Mouse (Mus musculus) forelimb bud, embryonic 11.5 days (tissue): ENCODE results near the gene Odf3b.

Experiments used
- DNase-seq: peaks from one replicate; pipeline ENCODE4 v3.0.0-alpha.2; 2012; ENCODE audit warnings: low read depth, low spot score

Gene Odf3b

DNA sequence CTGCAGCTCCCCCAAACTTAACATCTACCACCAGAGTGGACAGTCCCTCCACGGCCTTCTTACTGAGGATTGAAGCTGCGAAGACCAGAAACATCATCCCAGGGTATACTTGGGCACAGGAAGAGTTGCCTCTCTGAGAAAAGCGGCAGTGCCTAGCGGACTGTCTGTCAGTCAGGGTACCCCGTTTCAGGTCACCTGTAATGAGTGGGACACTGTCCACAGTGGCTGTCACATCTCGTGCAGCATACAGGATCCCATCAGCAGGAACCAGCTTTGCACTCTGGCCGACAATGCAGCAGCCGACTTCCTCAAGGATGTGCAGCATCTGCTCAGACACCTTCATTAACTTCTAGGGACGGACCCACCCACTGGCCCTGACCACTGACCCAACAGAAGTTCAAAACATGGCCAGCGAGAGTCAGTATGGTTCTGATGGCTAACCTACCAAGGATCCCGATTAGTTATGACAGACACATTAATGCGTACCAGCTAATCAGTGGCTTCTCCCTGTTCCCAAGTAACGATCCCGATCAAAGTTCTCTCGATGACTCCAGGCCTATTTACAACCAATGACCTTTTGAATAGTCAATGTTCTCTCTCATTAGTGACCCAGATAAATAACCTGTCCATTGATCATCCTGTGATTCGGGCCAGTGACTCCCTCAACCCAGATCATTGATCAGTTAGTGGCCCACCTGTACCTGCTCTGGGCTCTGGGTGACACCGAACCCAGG, 4.1 kb downstream of the Odf3b start:
- DNase-seq, result no peak

DNA sequence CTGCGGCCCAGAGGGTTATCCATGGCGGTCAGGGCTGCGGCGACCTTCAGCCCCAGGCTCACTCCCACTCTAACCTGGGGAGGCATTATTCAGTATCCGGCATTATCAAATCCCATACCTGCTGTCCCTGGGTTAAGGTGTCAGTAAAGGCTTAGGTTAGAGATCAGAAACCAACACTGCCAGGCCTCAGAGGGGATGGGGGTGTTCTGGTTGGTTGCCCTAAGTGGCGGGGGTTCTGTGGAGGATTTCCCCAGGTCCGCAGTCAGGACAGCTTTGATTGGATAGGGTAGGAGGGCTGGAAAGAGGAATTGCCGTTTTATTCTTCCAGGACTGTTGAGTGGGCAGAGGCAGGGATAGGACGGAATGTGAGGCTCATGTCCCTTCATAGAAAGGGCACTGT, 4.7 kb downstream of the Odf3b start:
- no peak for DNase-seq

DNA sequence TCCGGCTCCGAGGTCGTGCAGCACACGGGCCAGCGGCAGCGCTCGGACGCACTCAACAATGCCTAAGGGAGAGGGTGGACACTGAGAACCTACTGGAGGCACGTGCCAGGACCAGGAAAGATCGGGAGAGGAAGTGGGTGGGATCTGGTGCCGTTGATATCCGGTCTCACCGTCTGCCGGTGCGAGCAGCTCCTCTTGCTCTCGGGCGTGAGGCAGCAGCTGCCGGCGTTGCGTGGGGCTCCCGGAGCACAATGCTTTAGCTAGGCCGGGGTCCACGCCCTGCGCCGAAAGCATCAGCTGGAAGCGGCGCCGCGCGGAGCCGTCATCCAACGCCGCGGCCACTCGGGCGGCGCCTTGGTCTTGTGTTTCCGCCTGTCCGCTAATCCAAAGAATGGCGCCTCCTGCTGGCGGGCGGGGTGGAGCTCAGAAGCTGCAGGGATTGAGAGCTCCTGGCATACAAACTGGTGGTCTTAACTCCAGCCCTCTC, 5.3 kb downstream of the Odf3b start, which contains the start of gene Sco2:
TSS of gene Sco2 (minus strand) at position 85 of the 487 bp plus-strand sequence.
- peak; percentile 91 for DNase-seq

GRCm38 (mm10) chr15:89373027-89373761, 5.9 kb downstream of the Odf3b start:
- DNase-seq, result peak; percentile 70

- no peak for DNase-seq
These were observed 6.5 kb downstream of the Odf3b start for GRCm38 (mm10) chr15:89372536-89372935.

DNA sequence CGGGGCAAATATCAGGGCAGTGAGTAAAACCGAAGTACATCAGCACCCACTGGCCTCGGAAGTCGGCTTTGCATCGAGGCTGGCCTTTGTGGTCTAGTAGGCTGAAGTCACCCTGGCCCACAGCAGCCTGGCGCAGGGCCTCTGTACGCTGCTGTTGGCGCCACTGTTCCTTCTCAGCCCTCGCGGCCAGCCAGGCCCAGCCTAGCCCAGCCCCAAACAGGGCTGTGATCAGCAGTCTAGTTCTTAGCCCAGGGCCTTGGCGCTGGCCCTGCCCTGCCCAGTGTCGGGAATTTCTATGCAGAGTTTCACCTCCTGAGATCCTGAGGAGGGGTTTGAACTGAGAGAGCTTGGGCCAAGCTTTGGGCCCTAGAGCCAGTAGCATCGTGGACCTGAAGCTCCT, 7.0 kb downstream of the Odf3b start:
- DNase-seq, result no peak

GRCm38 (mm10) chr15:89365141-89365551, 13.9 kb downstream of the Odf3b start:
- no peak for DNase-seq

- no peak for DNase-seq
These were observed 16.0 kb downstream of the Odf3b start for GRCm38 (mm10) chr15:89363051-89363450.

- no peak for DNase-seq
These were observed 20.3 kb downstream of the Odf3b start for GRCm38 (mm10) chr15:89358784-89359183.

GRCm38 (mm10) chr15:89356372-89356771, 22.7 kb downstream of the Odf3b start:
- peak; percentile 93 for DNase-seq

DNA sequence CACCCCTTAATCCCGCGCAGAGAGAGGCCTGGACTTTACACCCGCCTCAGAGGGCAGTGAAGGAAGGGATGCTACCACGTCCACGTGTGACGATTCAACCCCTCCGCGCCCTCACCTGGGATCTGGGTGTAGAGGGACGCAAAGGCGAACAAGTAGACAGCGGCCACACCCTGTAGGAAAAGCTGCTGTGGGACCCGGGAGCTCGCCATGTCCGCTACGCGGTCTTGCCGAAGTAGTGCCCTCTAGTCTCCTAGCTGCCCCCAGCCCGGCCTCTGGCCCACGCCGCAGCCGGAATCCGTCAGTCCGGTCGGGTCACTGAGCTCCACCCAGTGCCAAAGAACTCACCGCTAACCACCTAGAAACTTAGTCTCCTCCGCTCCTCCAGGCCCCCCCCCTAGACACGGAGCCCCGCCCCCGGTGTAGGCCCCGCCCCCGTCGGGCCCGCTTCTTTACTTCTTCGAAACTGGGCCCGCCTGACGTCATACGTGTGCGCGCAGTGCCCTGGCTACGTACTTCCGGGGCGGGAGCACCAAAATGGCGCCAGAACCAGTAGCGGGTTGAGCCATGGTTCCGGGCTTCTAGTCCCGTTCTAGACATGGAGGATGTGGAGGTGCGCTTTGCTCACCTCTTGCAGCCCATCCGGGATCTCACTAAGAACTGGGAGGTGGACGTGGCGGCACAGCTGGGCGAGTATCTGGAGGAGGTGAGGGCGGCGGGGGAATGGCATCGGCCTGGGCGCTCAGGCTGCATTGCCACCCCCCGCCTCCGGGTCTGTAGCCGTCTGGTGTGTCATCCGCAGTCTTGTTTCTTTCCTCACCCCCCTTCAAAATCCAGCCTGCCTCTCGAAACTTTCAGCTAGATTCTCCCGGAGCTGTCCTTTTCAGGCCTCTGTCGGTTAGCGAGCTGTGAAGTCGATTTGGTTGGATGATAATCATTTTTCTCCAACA, 23.6 kb downstream of the Odf3b start, which contains the start of the genes Lmf2 and Ncaph2:
TSS of gene Lmf2 (minus strand) at position 419 of the 947 bp plus-strand sequence.
TSS of gene Ncaph2 (plus strand) at position 479 of the 947 bp plus-strand sequence.
- peak; percentile 95 for DNase-seq

- no peak for DNase-seq
These were observed 24.6 kb downstream of the Odf3b start for GRCm38 (mm10) chr15:89354455-89354854.

DNA sequence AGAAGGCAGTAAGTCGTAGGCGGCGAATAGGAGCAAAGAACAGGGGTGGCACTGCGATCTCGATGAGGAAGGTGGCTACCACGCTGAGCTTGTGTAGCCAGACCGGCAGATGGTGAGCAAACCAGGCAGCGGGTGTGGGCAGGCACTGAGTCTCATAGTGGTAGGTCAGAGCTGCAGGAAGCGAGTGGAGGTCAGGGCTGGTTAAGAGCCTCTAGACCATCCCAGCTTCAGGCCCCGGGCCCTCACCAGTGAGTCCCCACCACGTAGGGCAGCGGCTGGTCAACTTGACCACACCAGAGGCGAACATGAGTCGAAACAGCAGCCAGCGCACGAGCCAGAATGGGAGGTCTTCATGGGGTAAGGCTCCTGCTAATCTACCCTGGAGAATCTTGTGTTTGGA, 25.2 kb downstream of the Odf3b start:
- DNase-seq, result no peak

GRCm38 (mm10) chr15:89352795-89353194, 26.3 kb downstream of the Odf3b start:
- DNase-seq, result no peak

GRCm38 (mm10) chr15:89352054-89352453, 27.0 kb downstream of the Odf3b start:
- no peak for DNase-seq

DNA sequence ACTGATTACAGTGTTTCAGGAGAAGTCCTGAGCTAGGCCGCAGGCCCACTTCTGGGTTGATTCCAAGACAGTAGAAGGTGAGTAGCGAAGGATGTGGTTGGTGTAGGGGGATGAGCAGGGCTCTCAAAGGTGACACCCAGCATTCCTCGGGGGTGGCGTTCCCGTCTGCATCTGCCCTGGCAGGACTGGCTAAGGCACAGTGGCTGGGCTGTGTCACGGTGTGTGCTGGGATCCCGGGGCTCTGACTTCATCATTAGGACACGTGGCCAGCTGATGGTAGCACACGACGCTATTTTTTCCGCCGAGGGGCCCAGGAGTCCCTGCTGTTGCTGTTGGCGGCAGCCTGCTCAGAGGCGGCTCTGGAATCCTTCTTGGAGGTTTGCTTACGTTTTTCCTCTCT, 27.8 kb downstream of the Odf3b start:
- no peak for DNase-seq

DNA sequence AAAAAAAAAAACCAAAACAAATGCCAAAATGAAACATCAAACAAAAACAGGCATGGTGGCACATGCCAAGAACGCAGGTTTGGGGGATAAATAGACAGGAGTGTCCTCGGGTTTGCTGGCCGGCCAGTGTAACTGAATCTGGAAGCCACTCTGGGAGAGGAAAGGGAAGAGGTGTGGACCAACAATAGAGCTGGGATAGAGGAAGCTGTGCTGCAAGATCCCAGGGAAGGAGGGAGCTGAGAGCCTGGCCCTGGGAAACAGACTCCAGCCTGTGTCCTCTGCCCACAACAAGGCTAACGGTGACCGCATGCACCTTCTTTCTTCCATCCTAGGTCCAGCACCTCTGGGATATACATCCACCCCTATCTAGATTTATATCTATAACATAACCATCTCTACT, 28.6 kb downstream of the Odf3b start:
- DNase-seq, result no peak

GRCm38 (mm10) chr15:89343325-89343724, 35.8 kb downstream of the Odf3b start:
- DNase-seq, result no peak

GRCm38 (mm10) chr15:89341678-89342077, 37.4 kb downstream of the Odf3b start:
- DNase-seq, result no peak

GRCm38 (mm10) chr15:89340136-89340535, 38.9 kb downstream of the Odf3b start:
- DNase-seq, result no peak

DNA sequence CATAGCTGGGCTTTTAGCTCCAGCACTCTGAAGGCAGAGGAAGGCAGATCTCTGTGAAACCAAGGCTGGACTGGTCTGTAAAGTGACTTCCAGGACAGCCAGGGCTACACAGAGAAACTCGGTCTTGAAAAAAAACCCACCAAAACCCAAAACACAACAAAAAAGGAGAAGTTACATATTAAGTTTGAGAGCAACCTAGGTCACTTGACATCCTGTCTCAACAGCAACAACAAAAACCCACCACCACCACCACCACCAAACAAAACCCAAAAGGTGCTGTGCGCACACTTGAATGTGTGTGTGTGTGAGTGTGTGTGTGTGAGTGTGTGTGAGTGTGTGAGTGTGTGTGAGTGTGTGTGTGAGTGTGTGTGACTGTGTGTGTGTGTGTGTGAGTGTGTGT, 39.4 kb downstream of the Odf3b start:
- no peak for DNase-seq

DNA sequence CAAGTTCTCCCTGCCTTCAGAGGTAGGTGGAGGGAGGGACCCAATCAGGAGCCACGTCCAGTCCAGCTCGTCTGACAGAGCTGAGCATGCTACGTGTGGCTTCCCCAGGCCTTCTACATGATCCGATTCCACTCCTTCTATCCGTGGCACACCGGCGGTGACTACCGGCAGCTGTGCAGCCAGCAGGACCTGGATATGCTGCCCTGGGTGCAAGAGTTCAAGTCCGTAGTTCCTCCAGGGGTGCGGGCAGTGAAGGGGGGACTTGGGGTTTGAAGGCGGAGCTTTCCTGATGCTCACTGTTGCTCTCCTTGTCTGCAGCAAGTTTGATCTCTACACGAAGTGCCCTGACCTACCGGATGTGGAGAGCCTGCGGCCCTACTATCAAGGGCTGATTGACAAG, 42.7 kb downstream of the Odf3b start:
- DNase-seq, result no peak
